Mouse (Mus musculus): ENCODE data around the gene Nr4a2.

DNA sequence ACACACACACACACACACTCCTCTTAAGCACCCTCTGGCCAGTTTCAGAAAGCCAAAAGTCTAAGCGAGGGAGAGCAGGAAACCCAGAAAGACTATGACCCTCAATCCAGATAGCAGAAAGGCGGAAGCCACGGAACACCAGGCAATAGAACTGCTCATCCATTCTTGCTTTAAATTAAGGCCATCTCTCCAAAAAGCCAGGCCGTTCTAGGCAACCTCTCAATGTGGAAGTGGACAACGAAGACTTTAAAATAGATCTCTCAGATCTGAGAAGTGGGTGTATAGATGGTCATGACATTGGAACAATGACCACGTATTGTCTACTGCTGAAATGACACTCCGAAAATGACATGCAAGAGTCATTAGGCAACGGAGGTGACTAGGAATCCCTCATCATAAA lies 19.1 kb downstream of the Nr4a2 start:
- TF ChIP-seq CTCF (IDR thresholded peaks at IDR 0.05; ENCODE audit: borderline replicate concordance, extremely low read depth, insufficient read depth, insufficient read length) (no peak), POLR2A (IDR thresholded peaks at IDR 0.05; ENCODE audit: borderline replicate concordance, extremely low read depth, insufficient read depth, insufficient read length, poor library complexity, severe bottlenecking) (no peak)

Data from brain, embryonic 14.5 days (tissue).